Mouse (Mus musculus): ENCODE measurements around the gene Atp1a1.

- TF ChIP-seq CTCF (IDR thresholded peaks at IDR 0.05; ENCODE audit: low read depth): no peak
- TF ChIP-seq EP300 (IDR thresholded peaks at IDR 0.05; ENCODE audit: low read depth): no peak
Observed at GRCm38 (mm10) chr3:101544116-101544515, 60.4 kb downstream of the Atp1a1 start.

All from liver, embryonic 14.5 days (tissue).